Mouse (Mus musculus) embryo, embryonic 11.5 days (tissue): Measurements from ENCODE around the gene Lif.
A peak's percentile ranks its signal among the peaks of the same experiment; 100 is the strongest.

ENCODE experiments used
- DNase-seq: peaks from one replicate; pipeline ENCODE4 v3.0.0-alpha.2; 2012; ENCODE audit warnings: low read depth, low spot score

Lif gene

GRCm38 (mm10) chr11:4231435-4231834 lies 25.9 kb upstream of the Lif start:
- no peak for DNase-seq

- no peak for DNase-seq
Measured at GRCm38 (mm10) chr11:4232644-4233043, 24.7 kb upstream of the Lif start.

GRCm38 (mm10) chr11:4235052-4235655 lies 22.2 kb upstream of the Lif start:
- no peak for DNase-seq

- no peak for DNase-seq
Measured at GRCm38 (mm10) chr11:4235665-4236545, 21.5 kb upstream of the Lif start, which contains the start of gene Osm. TSS of gene Osm (plus strand) at chr11:4236420.

- DNase-seq, result no peak
Measured at GRCm38 (mm10) chr11:4236546-4237067, 20.8 kb upstream of the Lif start.

- no peak for DNase-seq
Measured at GRCm38 (mm10) chr11:4237389-4237912, 19.9 kb upstream of the Lif start.

GRCm38 (mm10) chr11:4238167-4238566 lies 19.2 kb upstream of the Lif start:
- no peak for DNase-seq

- DNase-seq, result no peak
Measured at GRCm38 (mm10) chr11:4239691-4240090, 17.7 kb upstream of the Lif start.

- no peak for DNase-seq
Measured at GRCm38 (mm10) chr11:4240151-4240550, 17.2 kb upstream of the Lif start.

- DNase-seq, result no peak
Measured at GRCm38 (mm10) chr11:4241180-4241579, 16.2 kb upstream of the Lif start.

- no peak for DNase-seq
Measured at GRCm38 (mm10) chr11:4246126-4246525, 11.2 kb upstream of the Lif start.

GRCm38 (mm10) chr11:4246623-4247022 lies 10.7 kb upstream of the Lif start:
- DNase-seq, result no peak

- DNase-seq, result no peak
Measured at GRCm38 (mm10) chr11:4247201-4247959, 10.0 kb upstream of the Lif start.

GRCm38 (mm10) chr11:4249151-4249550 lies 8.2 kb upstream of the Lif start:
- DNase-seq, result no peak

- DNase-seq, result no peak
Measured at GRCm38 (mm10) chr11:4250290-4250689, 7.1 kb upstream of the Lif start.

- DNase-seq, result no peak
Measured at GRCm38 (mm10) chr11:4251376-4251775, 6.0 kb upstream of the Lif start.

GRCm38 (mm10) chr11:4252886-4253285 lies 4.5 kb upstream of the Lif start:
- no peak for DNase-seq

GRCm38 (mm10) chr11:4257756-4258155 lies 399 bp downstream of the Lif start:
- no peak for DNase-seq

GRCm38 (mm10) chr11:4258657-4259082 lies 1.3 kb downstream of the Lif start:
- peak; percentile 75 for DNase-seq

- no peak for DNase-seq
Measured at GRCm38 (mm10) chr11:4260463-4261187, 3.3 kb downstream of the Lif start.

GRCm38 (mm10) chr11:4261188-4261494 lies 3.8 kb downstream of the Lif start:
- no peak for DNase-seq
